Mouse (Mus musculus) bone marrow, adult 2 months (tissue): ENCODE results near the gene Thumpd1.

Experiments used
- CTCF ChIP-seq: fragments of 200-500 bp; IDR thresholded peaks from 2 replicates; pipeline ENCODE4 v1.5.1; 2011; ENCODE audit warnings: low read length, control low read depth; ENCODE audit not compliant: control insufficient read depth, insufficient read depth
- POLR2A ChIP-seq: fragments of 200-500 bp; IDR thresholded peaks from 2 replicates; pipeline ENCODE4 v1.6.1; 2011; ENCODE audit warnings: low read depth, mild to moderate bottlenecking, control low read depth, low read length, borderline replicate concordance; ENCODE audit not compliant: control insufficient read depth

GRCm38 (mm10) chr7:119694926-119695325 is 25.7 kb downstream of the Thumpd1 start:
- TF ChIP-seq CTCF (no peak), POLR2A (no peak)
